Mouse (Mus musculus) urinary bladder, postnatal 4 days (tissue): ENCODE data around the gene Rnf215.
"Not testable (repeated sequence)": the region's sequence is repeated elsewhere in the genome, so short reads cannot be mapped to it uniquely, and the experiment has no call there.

Source experiments
- DNase-seq, 2 experiments: peaks; one replicate each; pipeline ENCODE4 v3.0.0; 2021 to 2022; ENCODE audit warnings: low spot score in 2 of 2

Gene Rnf215

GRCm38 (mm10) chr11:4134986-4135935, at the start of gene Rnf215:
Gene Rnf215 (plus strand): TSS chr11:4135202.
- peak; percentile 79 to 90 for DNase-seq

GRCm38 (mm10) chr11:4086246-4086645, 48.8 kb upstream of the Rnf215 start:
- no peak for DNase-seq

- no peak for DNase-seq
These were observed 47.7 kb upstream of the Rnf215 start for GRCm38 (mm10) chr11:4087267-4087666.

GRCm38 (mm10) chr11:4093459-4094377, 41.3 kb upstream of the Rnf215 start:
- DNase-seq = no peak

GRCm38 (mm10) chr11:4094378-4095170, 40.4 kb upstream of the Rnf215 start:
- no peak for DNase-seq

- DNase-seq = peak in 1 of 2 experiments; percentile 32
These were observed 39.6 kb upstream of the Rnf215 start, which contains the start of gene Mtfp1 for GRCm38 (mm10) chr11:4095171-4096053. Gene Mtfp1 (minus strand): TSS chr11:4095445.

GRCm38 (mm10) chr11:4096054-4096984, 38.7 kb upstream of the Rnf215 start:
- DNase-seq = peak; percentile 97 to 98

- no peak for DNase-seq
These were observed 37.8 kb upstream of the Rnf215 start for GRCm38 (mm10) chr11:4097091-4097621.

- no peak for DNase-seq
These were observed 36.9 kb upstream of the Rnf215 start for GRCm38 (mm10) chr11:4098120-4098519.

GRCm38 (mm10) chr11:4098816-4099215, 36.2 kb upstream of the Rnf215 start:
- DNase-seq = no peak

GRCm38 (mm10) chr11:4099447-4099846, 35.6 kb upstream of the Rnf215 start:
- DNase-seq = no peak

GRCm38 (mm10) chr11:4101851-4102250, 33.2 kb upstream of the Rnf215 start:
- DNase-seq = no peak

- DNase-seq = no peak
These were observed 31.5 kb upstream of the Rnf215 start for GRCm38 (mm10) chr11:4103522-4103921.

- DNase-seq = no peak
These were observed 30.0 kb upstream of the Rnf215 start for GRCm38 (mm10) chr11:4104989-4105388.

GRCm38 (mm10) chr11:4105444-4105843, 29.6 kb upstream of the Rnf215 start:
- no peak for DNase-seq

GRCm38 (mm10) chr11:4107901-4108300, 27.1 kb upstream of the Rnf215 start:
- not testable (repeated sequence) for DNase-seq

- DNase-seq = no peak
These were observed 26.3 kb upstream of the Rnf215 start for GRCm38 (mm10) chr11:4108691-4109090.

- no peak for DNase-seq
These were observed 23.0 kb upstream of the Rnf215 start for GRCm38 (mm10) chr11:4112033-4112432.

- DNase-seq = no peak
These were observed 22.1 kb upstream of the Rnf215 start for GRCm38 (mm10) chr11:4112861-4113260.
